Mouse (Mus musculus) bone marrow macrophage, adult 2 months (primary cell): ENCODE measurements around the gene Hspb2.

Experiments used
- CTCF ChIP-seq: IDR thresholded peaks from 2 replicates; pipeline ENCODE4 v1.5.1; 2012; ENCODE audit warnings: low read depth, mild to moderate bottlenecking, low read length, moderate library complexity
- POLR2A ChIP-seq: IDR thresholded peaks from 2 replicates; pipeline ENCODE4 v1.6.1; 2012; ENCODE audit warnings: mild to moderate bottlenecking, low read depth, low read length, borderline replicate concordance

- TF ChIP-seq CTCF: no peak
- no peak for TF ChIP-seq POLR2A
Observed at GRCm38 (mm10) chr9:50742744-50743143, 9.4 kb downstream of the Hspb2 start.
